Mouse (Mus musculus): ENCODE results near the gene Btn1a1.

DNA sequence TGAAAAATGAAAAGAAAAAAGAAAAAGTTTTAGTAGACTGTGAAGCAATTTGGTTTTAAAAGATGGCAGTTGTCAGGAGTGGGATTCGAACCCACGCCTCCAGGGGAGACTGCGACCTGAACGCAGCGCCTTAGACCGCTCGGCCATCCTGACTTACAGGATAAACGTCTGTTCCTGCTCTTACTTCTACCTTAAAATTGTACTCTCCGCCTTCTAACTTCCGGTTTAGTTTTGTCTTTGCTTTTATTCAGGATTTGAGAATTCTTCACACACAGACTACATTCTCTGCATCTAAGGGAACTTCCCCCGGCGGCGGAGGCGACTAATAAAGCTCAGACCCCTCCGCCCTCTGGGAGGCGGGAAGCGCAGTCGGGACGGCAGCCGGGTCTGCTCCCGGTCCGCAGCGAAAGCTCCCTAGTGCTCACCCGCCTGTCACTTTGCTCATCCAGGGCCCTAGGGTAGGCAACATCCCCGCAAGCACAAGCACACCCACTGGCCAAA is 12.3 kb downstream of the Btn1a1 start:
- TF ChIP-seq POLR2A (IDR thresholded peaks at IDR 0.05; ENCODE audit: borderline replicate concordance, extremely low read depth, insufficient read depth, insufficient read length, poor library complexity, severe bottlenecking) (0 out of 2 replicates have a peak, but pooled peaks have one; percentile 8), CTCF (IDR thresholded peaks at IDR 0.05; ENCODE audit: borderline replicate concordance, extremely low read depth, insufficient read depth, insufficient read length) (no peak)
